In genomic region chr15:77494694-77495093, GRCm38 (mm10) we compare ENCODE assay signal across 33 mouse cellular contexts. TPM values are rescaled to one million over a fixed set of nuclear protein-coding genes. Genes with fewer than 3 reads are reported as not detected.
"Had no signal": no experiment of that assay in that cellular context is flagged by ENCODE, and none has a peak within 500 bp of the region (broad histone marks: within the 10 kb centered on the region; RNA-seq: fewer than 3 reads in every experiment).

No protein-coding gene starts in this region.

RNA-seq across cellular contexts. Expression of gene Apol11a, which starts 13.4 kb away (rescaled TPM):
- total RNA-seq: gastrocnemius, adult 2 months; gastrocnemius, postnatal 10 days; gastrocnemius, postnatal 25 days; gastrocnemius, postnatal 4 days; granulocyte monocyte progenitor cell, adult 5-6 weeks; heart, adult 2 months; heart, postnatal 14 days; heart, postnatal 36 days; layer of hippocampus, adult 2 months; layer of hippocampus, postnatal 10 days; layer of hippocampus, postnatal 25 days; left cerebral cortex, adult 2 months; left cerebral cortex, postnatal 14 days; left cerebral cortex, postnatal 36 days had no signal
- polyA plus RNA-seq: heart, adult 2 months; heart, embryonic 11.5 days; heart, embryonic 15.5 days; heart, postnatal 0 days; hindbrain, embryonic 10.5 days; hindbrain, embryonic 12.5 days; hindbrain, embryonic 14.5 days; hindbrain, embryonic 16.5 days; inflammation-experienced regulatory T-cells, adult 6 months; intestine, embryonic 15.5 days; intestine, postnatal 0 days; kidney, embryonic 14.5 days; kidney, embryonic 16.5 days; limb, embryonic 10.5 days; limb, embryonic 12.5 days; limb, embryonic 14.5 days; liver, embryonic 11.5 days; liver, postnatal 0 days had no signal

RNA-seq across cellular contexts. Expression of gene Apol10a, which starts 17.8 kb away (rescaled TPM):
- total RNA-seq: gastrocnemius, adult 2 months; gastrocnemius, postnatal 10 days; gastrocnemius, postnatal 25 days; gastrocnemius, postnatal 4 days; granulocyte monocyte progenitor cell, adult 5-6 weeks; heart, postnatal 14 days; heart, postnatal 36 days; layer of hippocampus, adult 2 months; layer of hippocampus, postnatal 10 days; layer of hippocampus, postnatal 25 days; left cerebral cortex, adult 2 months; left cerebral cortex, postnatal 14 days; left cerebral cortex, postnatal 36 days had no signal
- polyA plus RNA-seq: heart, adult 2 months; heart, embryonic 11.5 days; heart, embryonic 15.5 days; hindbrain, embryonic 10.5 days; hindbrain, embryonic 12.5 days; hindbrain, embryonic 14.5 days; hindbrain, embryonic 16.5 days; inflammation-experienced regulatory T-cells, adult 6 months; kidney, embryonic 14.5 days; kidney, embryonic 16.5 days; limb, embryonic 10.5 days; limb, embryonic 12.5 days; limb, embryonic 14.5 days; liver, embryonic 11.5 days; liver, embryonic 15.5 days; liver, postnatal 0 days had no signal

RNA-seq across cellular contexts. Expression of gene Apol7c, which starts 38.4 kb away (rescaled TPM):
- total RNA-seq: gastrocnemius, adult 2 months; gastrocnemius, postnatal 25 days; gastrocnemius, postnatal 4 days; heart, adult 2 months; heart, postnatal 36 days; layer of hippocampus, adult 2 months; layer of hippocampus, postnatal 10 days; layer of hippocampus, postnatal 25 days; left cerebral cortex, adult 2 months; left cerebral cortex, postnatal 14 days; left cerebral cortex, postnatal 36 days had no signal
- polyA plus RNA-seq: heart, adult 2 months; heart, embryonic 11.5 days; heart, embryonic 15.5 days; heart, postnatal 0 days; hindbrain, embryonic 10.5 days; hindbrain, embryonic 12.5 days; hindbrain, embryonic 14.5 days; hindbrain, embryonic 16.5 days; kidney, embryonic 14.5 days; kidney, embryonic 16.5 days; limb, embryonic 10.5 days; limb, embryonic 12.5 days; liver, embryonic 13.5 days; liver, embryonic 15.5 days; liver, postnatal 0 days had no signal

RNA-seq across cellular contexts. Expression of gene Apol7b, which starts 47.4 kb away (rescaled TPM):
- total RNA-seq: granulocyte monocyte progenitor cell, adult 5-6 weeks; layer of hippocampus, adult 2 months; layer of hippocampus, postnatal 10 days; layer of hippocampus, postnatal 25 days; left cerebral cortex, adult 2 months had no signal
- polyA plus RNA-seq: heart, embryonic 11.5 days; heart, embryonic 15.5 days; heart, postnatal 0 days; hindbrain, embryonic 10.5 days; hindbrain, embryonic 12.5 days; hindbrain, embryonic 14.5 days; hindbrain, embryonic 16.5 days; kidney, embryonic 14.5 days; limb, embryonic 10.5 days; limb, embryonic 12.5 days; liver, embryonic 11.5 days; liver, embryonic 13.5 days; liver, embryonic 15.5 days; liver, postnatal 0 days had no signal
